Mouse (Mus musculus): ENCODE measurements around the gene Tns1. TPM values are rescaled to one million over a fixed set of nuclear protein-coding genes. Genes with fewer than 3 reads are reported as not detected.

The Tns1 gene
- polyA plus RNA-seq, 1 experiment from 2014 or later, result 16.5 TPM

- Histone ChIP-seq H3K4me2 (replicated peaks) (no peak overlapping the region), H3K36me3 (no peaks in the 10 kb centered on the region), H3K27me3 (replicated peaks) (no peaks in the 10 kb centered on the region), H3K9me3 (no peaks in the 10 kb centered on the region), H3K9ac (no peak overlapping the region), H3K4me3 (no peak overlapping the region), H3K4me1 (peaks cover 18% of the 10 kb centered on the region), H3K27ac (no peak overlapping the region)
- 46% methylated on average over 5 of the region's 5 CpGs for WGBS
- ATAC-seq (ENCODE audit: low FRiP score, low read depth), result no peak
Observed at GRCm38 (mm10) chr1:74084752-74085151, 39.5 kb downstream of the Tns1 start.

- no peak overlapping the region for H3K4me2 ChIP-seq (replicated peaks)
- H3K4me1 ChIP-seq, result peaks cover 13% of the 10 kb centered on the region; the same call in 1 of the 2 replicates
- no peaks in the 10 kb centered on the region for H3K27me3 ChIP-seq (replicated peaks)
- 45% methylated on average over 6 of the region's 6 CpGs for WGBS
- no peak overlapping the region for H3K4me3 ChIP-seq
- no peaks in the 10 kb centered on the region for H3K36me3 ChIP-seq
- H3K27ac ChIP-seq, result no peak overlapping the region
- ATAC-seq (ENCODE audit: low FRiP score, low read depth), result no peak
- no peak overlapping the region for H3K9ac ChIP-seq
- no peaks in the 10 kb centered on the region for H3K9me3 ChIP-seq
Observed at GRCm38 (mm10) chr1:74084065-74084705, 40.1 kb downstream of the Tns1 start.

- Histone ChIP-seq H3K36me3 (no peaks in the 10 kb centered on the region), H3K27ac (no peak overlapping the region), H3K4me3 (no peak overlapping the region), H3K4me1 (peaks cover 13% of the 10 kb centered on the region; the same call in 1 of the 2 replicates), H3K27me3 (replicated peaks) (no peaks in the 10 kb centered on the region), H3K9me3 (no peaks in the 10 kb centered on the region), H3K4me2 (replicated peaks) (no peak overlapping the region), H3K9ac (no peak overlapping the region)
- WGBS, result 20% methylated on average over 6 of the region's 6 CpGs
- no peak for ATAC-seq (ENCODE audit: low FRiP score, low read depth)
Observed at GRCm38 (mm10) chr1:74082841-74083463, 41.3 kb downstream of the Tns1 start.

- H3K4me2 ChIP-seq (replicated peaks), result no peak overlapping the region
- ATAC-seq (ENCODE audit: low FRiP score, low read depth), result no peak
Observed at GRCm38 (mm10) chr1:74081573-74081989, 42.7 kb downstream of the Tns1 start.

GRCm38 (mm10) chr1:74077353-74077752, 46.9 kb downstream of the Tns1 start:
- H3K9me3 ChIP-seq, result no peaks in the 10 kb centered on the region
- no peak overlapping the region for H3K9ac ChIP-seq
- 23% methylated on average over 2 of the region's 2 CpGs for WGBS
- no peaks in the 10 kb centered on the region for H3K27me3 ChIP-seq (replicated peaks)
- H3K4me3 ChIP-seq, result no peak overlapping the region
- no peak for ATAC-seq (ENCODE audit: low FRiP score, low read depth)
- H3K36me3 ChIP-seq, result no peaks in the 10 kb centered on the region
- H3K27ac ChIP-seq, result no peak overlapping the region
- no peak overlapping the region for H3K4me2 ChIP-seq (replicated peaks)
- H3K4me1 ChIP-seq, result peaks cover 6% of the 10 kb centered on the region; the same call in 1 of the 2 replicates

More at GRCm38 (mm10) chr1:74081573-74081989, 42.7 kb downstream of the Tns1 start:
- Histone ChIP-seq H3K27ac (no peak overlapping the region), H3K27me3 (replicated peaks) (no peaks in the 10 kb centered on the region), H3K4me3 (no peak overlapping the region), H3K9ac (no peak overlapping the region), H3K4me1 (peaks cover 13% of the 10 kb centered on the region; the same call in 1 of the 2 replicates), H3K36me3 (no peaks in the 10 kb centered on the region), H3K9me3 (no peaks in the 10 kb centered on the region)
- WGBS, result 52% methylated on average over 2 of the region's 2 CpGs

DNA sequence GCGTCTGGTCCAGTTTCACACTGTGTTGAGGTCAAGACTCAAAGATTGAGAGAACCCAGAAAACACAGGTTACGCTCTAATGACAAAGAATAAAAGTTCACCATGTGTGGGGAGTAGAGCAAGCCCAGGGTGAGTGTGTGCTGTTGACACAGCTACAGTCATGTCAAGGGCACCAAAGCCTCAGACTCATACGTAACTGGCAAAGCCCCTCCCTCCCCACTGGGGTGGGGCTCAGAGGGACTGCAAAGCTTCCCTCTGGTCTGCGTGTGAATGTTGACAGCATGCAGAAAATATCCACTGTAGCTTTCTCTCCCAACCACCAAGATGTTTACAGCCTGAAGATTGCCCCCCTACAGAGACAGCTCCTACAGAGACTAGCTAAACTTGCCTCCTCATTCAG, 48.0 kb downstream of the Tns1 start:
- no peak overlapping the region for H3K4me3 ChIP-seq
- H3K4me2 ChIP-seq (replicated peaks), result no peak overlapping the region
- H3K27ac ChIP-seq, result no peak overlapping the region
- H3K9ac ChIP-seq, result no peak overlapping the region
- 79% methylated on average over 4 of the region's 4 CpGs for WGBS
- no peaks in the 10 kb centered on the region for H3K4me1 ChIP-seq
- H3K9me3 ChIP-seq, result no peaks in the 10 kb centered on the region
- no peak for ATAC-seq (ENCODE audit: low FRiP score, low read depth)
- no peaks in the 10 kb centered on the region for H3K36me3 ChIP-seq
- no peaks in the 10 kb centered on the region; the same call in 1 of the 2 replicates for H3K27me3 ChIP-seq (replicated peaks)

DNA sequence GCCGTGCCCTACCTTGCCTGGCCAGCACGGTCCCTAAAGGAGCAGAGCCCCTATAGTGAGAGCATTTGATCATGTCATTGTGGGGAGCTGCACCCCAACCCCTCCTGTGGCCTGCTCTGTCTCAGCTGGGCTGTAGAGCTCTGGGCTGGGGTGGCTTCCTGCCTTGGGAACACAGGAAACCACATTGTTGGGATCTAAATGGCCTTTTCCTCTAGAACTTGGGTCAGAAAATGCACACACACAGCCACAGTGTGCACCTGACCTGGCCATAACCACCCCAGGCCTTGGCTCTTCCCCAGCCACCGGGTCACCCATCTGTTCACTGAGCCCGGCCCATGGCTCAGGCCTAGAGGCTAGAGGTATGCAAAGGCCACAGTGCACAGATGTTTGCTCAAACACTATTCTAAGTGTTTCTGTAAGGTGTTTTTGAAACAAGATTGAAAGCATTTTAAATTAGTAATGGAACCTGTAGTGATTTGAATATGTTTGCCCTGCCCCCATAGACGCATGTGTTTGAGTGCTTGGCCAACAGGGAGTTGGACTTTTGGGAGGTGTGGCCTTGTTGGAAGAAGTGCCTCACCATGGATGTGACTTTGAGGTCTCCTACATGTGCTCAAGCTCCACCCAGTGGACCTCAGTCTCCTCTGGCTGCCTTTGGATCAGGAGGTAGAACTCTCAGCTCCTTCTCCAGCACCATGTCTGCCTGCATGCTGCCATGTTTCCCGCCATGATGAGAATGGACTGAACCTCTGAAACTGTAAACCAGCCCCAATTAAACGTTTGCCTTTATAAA, 49.4 kb downstream of the Tns1 start:
- WGBS, result 85% methylated on average over 7 of the region's 7 CpGs
- no peak overlapping the region for H3K4me3 ChIP-seq
- no peak overlapping the region for H3K4me2 ChIP-seq (replicated peaks)
- ATAC-seq (ENCODE audit: low FRiP score, low read depth), result no peak
- H3K4me1 ChIP-seq, result no peaks in the 10 kb centered on the region
- H3K27ac ChIP-seq, result no peak overlapping the region
- H3K9me3 ChIP-seq, result no peaks in the 10 kb centered on the region
- no peak overlapping the region for H3K9ac ChIP-seq
- H3K27me3 ChIP-seq (replicated peaks), result no peaks in the 10 kb centered on the region; the same call in 1 of the 2 replicates
- H3K36me3 ChIP-seq, result no peaks in the 10 kb centered on the region

DNA sequence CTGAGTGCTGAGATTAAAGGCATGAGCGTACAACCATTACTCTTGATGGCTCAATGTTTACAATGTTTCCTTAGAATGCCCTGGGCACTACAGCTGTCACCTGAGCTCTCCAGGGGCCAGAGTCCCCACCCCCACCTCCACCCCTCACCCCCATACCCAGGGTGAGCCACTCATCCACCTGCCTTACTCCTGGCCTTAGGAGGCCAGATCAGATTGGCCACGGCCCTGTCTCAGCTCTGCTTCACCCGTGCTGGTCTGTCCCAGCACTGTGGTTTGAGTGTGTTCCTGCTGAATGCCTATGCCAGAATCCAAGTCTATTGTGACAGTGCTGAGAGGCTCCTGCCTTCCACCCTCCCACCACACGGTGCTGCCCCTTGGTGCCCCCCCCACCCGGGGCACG, 50.5 kb downstream of the Tns1 start:
- ATAC-seq (ENCODE audit: low FRiP score, low read depth), result no peak
- no peak overlapping the region for H3K4me3 ChIP-seq
- H3K4me1 ChIP-seq, result peaks cover 9% of the 10 kb centered on the region
- WGBS, result 81% methylated on average over 6 of the region's 6 CpGs
- no peaks in the 10 kb centered on the region for H3K9me3 ChIP-seq
- peaks cover 1% of the 10 kb centered on the region; the same call in 1 of the 2 replicates for H3K27me3 ChIP-seq (replicated peaks)
- H3K36me3 ChIP-seq, result no peaks in the 10 kb centered on the region
- H3K4me2 ChIP-seq (replicated peaks), result no peak overlapping the region
- H3K9ac ChIP-seq, result no peak overlapping the region
- H3K27ac ChIP-seq, result no peak overlapping the region

- no peak overlapping the region for H3K27ac ChIP-seq
- WGBS, result 86% methylated on average over 4 of the region's 4 CpGs
- peaks cover 20% of the 10 kb centered on the region for H3K4me1 ChIP-seq
- no peaks in the 10 kb centered on the region for H3K36me3 ChIP-seq
- H3K9me3 ChIP-seq, result no peaks in the 10 kb centered on the region
- H3K27me3 ChIP-seq (replicated peaks), result peaks cover 12% of the 10 kb centered on the region; the same call in 1 of the 2 replicates
- ATAC-seq (ENCODE audit: low FRiP score, low read depth), result no peak
- no peak overlapping the region for H3K9ac ChIP-seq
- no peak overlapping the region for H3K4me2 ChIP-seq (replicated peaks)
- H3K4me3 ChIP-seq, result no peak overlapping the region
Observed at GRCm38 (mm10) chr1:74070745-74071144, 53.5 kb downstream of the Tns1 start.

- WGBS, result 78% methylated on average over 7 of the region's 7 CpGs
- H3K4me3 ChIP-seq, result no peak overlapping the region
- no peak overlapping the region for H3K9ac ChIP-seq
- H3K4me1 ChIP-seq, result peaks cover 20% of the 10 kb centered on the region
- H3K27ac ChIP-seq, result no peak overlapping the region
- no peak for ATAC-seq (ENCODE audit: low FRiP score, low read depth)
- peaks cover 12% of the 10 kb centered on the region; the same call in 1 of the 2 replicates for H3K27me3 ChIP-seq (replicated peaks)
- H3K9me3 ChIP-seq, result no peaks in the 10 kb centered on the region
- no peak overlapping the region for H3K4me2 ChIP-seq (replicated peaks)
- H3K36me3 ChIP-seq, result no peaks in the 10 kb centered on the region
Observed at GRCm38 (mm10) chr1:74070001-74070551, 54.2 kb downstream of the Tns1 start.

GRCm38 (mm10) chr1:74069085-74069835, 55.0 kb downstream of the Tns1 start:
- Histone ChIP-seq H3K9ac (no peak overlapping the region), H3K9me3 (no peaks in the 10 kb centered on the region), H3K4me1 (peaks cover 20% of the 10 kb centered on the region), H3K4me3 (no peak overlapping the region), H3K27ac (no peak overlapping the region), H3K36me3 (no peaks in the 10 kb centered on the region), H3K27me3 (replicated peaks) (peaks cover 12% of the 10 kb centered on the region; the same call in 1 of the 2 replicates), H3K4me2 (replicated peaks) (peak overlapping the region; percentile 65)
- WGBS, result 45% methylated on average over 9 of the region's 9 CpGs
- ATAC-seq (ENCODE audit: low FRiP score, low read depth), result 0 out of 2 replicates have a peak, but pooled peaks have one; percentile 30

Data from neural tube, embryonic 12.5 days (tissue).